Mouse (Mus musculus) limb, embryonic 12.5 days (tissue): ENCODE data around the gene Chfr. TPM values are rescaled to one million over a fixed set of nuclear protein-coding genes. Genes with fewer than 3 reads are reported as not detected.

Experiments used
- ATAC-seq: fragments of 200-750 bp; cut with Nextera tagmentation; 2 replicates; pipeline ENCODE4 v1.8.0; 2017; ENCODE audit warnings: low read depth, moderate TSS enrichment; ENCODE audit not compliant: insufficient number of reproducible peaks, insufficient read depth, low FRiP score, low TSS enrichment
- H3K27ac ChIP-seq: fragments of 300-500 bp; sonication (generic); 2 replicates; pipeline ENCODE4 v1.5.1; 2016; ENCODE audit warnings: mild to moderate bottlenecking, moderate library complexity
- H3K27me3 ChIP-seq: fragments of 300-500 bp; sonication (generic); 2 replicates; pipeline ENCODE4 v1.6.1; 2016; ENCODE audit warnings: mild to moderate bottlenecking, moderate library complexity
- H3K36me3 ChIP-seq: fragments of 300-500 bp; sonication (generic); 2 replicates; pipeline ENCODE4 v1.6.1; 2016; ENCODE audit warnings: mild to moderate bottlenecking, moderate library complexity
- H3K4me1 ChIP-seq: fragments of 300-500 bp; sonication (generic); replicated peaks from 2 replicates; pipeline ENCODE4 v1.6.1; 2016
- H3K4me2 ChIP-seq: fragments of 300-500 bp; sonication (generic); 2 replicates; pipeline ENCODE4 v1.6.1; 2016; ENCODE audit warnings: mild to moderate bottlenecking, moderate library complexity
- H3K4me3 ChIP-seq: fragments of 300-500 bp; sonication (generic); replicated peaks from 2 replicates; pipeline ENCODE4 v1.5.1; 2016; ENCODE audit warnings: mild to moderate bottlenecking
- H3K9ac ChIP-seq: fragments of 300-500 bp; sonication (generic); replicated peaks from 2 replicates; pipeline ENCODE4 v1.6.1; 2016; ENCODE audit warnings: mild to moderate bottlenecking, moderate library complexity
- H3K9me3 ChIP-seq: fragments of 300-500 bp; sonication (generic); 2 replicates; pipeline ENCODE4 v1.6.1; 2016; ENCODE audit warnings: mild to moderate bottlenecking, moderate library complexity
- WGBS: fragments of 180-500 bp; shearing (Covaris S2); methylation state at CpG from one replicate; pipeline ENCODE4 v1.1.7; 2016; 5-methylcytosine and 5-hydroxymethylcytosine counted together
- polyA plus RNA-seq: library from polyadenylated mRNA; unstranded; fragments of >200 nt; fragmentation: Nextera tagmentation; extraction: Ambion mirVana; gene quantifications from 2 replicates; pipeline ENCODE4 v1.2.1, GENCODE M21; 2016

Chfr gene
- polyA plus RNA-seq, 1 experiment from 2014 or later, result 32.4 TPM

- Histone ChIP-seq H3K4me1 (peaks cover 9% of the 10 kb centered on the region), H3K9me3 (no peaks in the 10 kb centered on the region), H3K27me3 (no peaks in the 10 kb centered on the region), H3K36me3 (peaks cover 48% of the 10 kb centered on the region), H3K9ac (no peak overlapping the region), H3K4me3 (no peak overlapping the region), H3K4me2 (no peak overlapping the region), H3K27ac (no peak overlapping the region)
- no peak for ATAC-seq
- 93% methylated on average over 5 of the region's 5 CpGs for WGBS
Observed at GRCm38 (mm10) chr5:110181716-110182115, 46.1 kb downstream of the Chfr start.

GRCm38 (mm10) chr5:110203164-110203895 lies 67.7 kb downstream of the Chfr start:
- H3K4me1 ChIP-seq, result no peaks in the 10 kb centered on the region
- H3K27me3 ChIP-seq, result no peaks in the 10 kb centered on the region
- 88% methylated on average over 10 of the region's 10 CpGs for WGBS
- no peak overlapping the region for H3K27ac ChIP-seq
- H3K4me3 ChIP-seq, result no peak overlapping the region
- H3K4me2 ChIP-seq, result no peak overlapping the region
- no peaks in the 10 kb centered on the region for H3K9me3 ChIP-seq
- ATAC-seq, result no peak
- H3K9ac ChIP-seq, result no peak overlapping the region
- peaks cover 84% of the 10 kb centered on the region for H3K36me3 ChIP-seq

- Histone ChIP-seq H3K4me1 (no peaks in the 10 kb centered on the region), H3K9me3 (no peaks in the 10 kb centered on the region), H3K27me3 (no peaks in the 10 kb centered on the region), H3K9ac (no peak overlapping the region), H3K36me3 (peaks cover 94% of the 10 kb centered on the region), H3K27ac (no peak overlapping the region), H3K4me3 (no peak overlapping the region), H3K4me2 (no peak overlapping the region)
- 85% methylated on average over 6 of the region's 6 CpGs for WGBS
- no peak for ATAC-seq
Observed at GRCm38 (mm10) chr5:110204777-110205176, 69.1 kb downstream of the Chfr start.

GRCm38 (mm10) chr5:110211312-110211711 lies 75.7 kb downstream of the Chfr start:
- peaks cover 97% of the 10 kb centered on the region for H3K36me3 ChIP-seq
- no peaks in the 10 kb centered on the region for H3K4me1 ChIP-seq
- no peaks in the 10 kb centered on the region for H3K27me3 ChIP-seq
- H3K9ac ChIP-seq, result no peak overlapping the region
- no peak overlapping the region for H3K4me2 ChIP-seq
- H3K9me3 ChIP-seq, result no peaks in the 10 kb centered on the region
- ATAC-seq, result no peak
- no peak overlapping the region for H3K4me3 ChIP-seq
- no peak overlapping the region for H3K27ac ChIP-seq
- WGBS, result 86% methylated on average over 2 of the region's 2 CpGs

DNA sequence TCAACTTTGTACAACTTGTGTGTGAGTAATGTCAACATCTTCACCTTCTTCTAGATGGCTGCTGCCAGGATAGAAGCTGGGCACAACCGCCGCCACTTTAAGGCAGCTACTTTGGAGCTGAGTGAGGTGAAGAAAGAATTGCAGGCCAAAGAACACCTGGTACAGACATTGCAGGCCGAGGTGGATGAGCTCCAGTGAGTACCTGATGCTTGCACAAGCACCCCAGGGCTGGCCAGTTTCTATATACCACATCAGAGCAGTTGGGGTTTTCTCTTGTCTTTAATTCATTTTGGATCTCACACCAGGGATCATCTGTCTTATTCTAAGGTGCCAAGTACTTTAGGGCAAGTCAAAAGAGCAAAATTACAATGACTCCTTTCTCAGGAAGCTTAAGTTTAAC lies 81.1 kb downstream of the Chfr start:
- 88% methylated on average over 3 of the region's 3 CpGs for WGBS
- Histone ChIP-seq H3K4me1 (no peaks in the 10 kb centered on the region), H3K9ac (no peak overlapping the region), H3K4me3 (no peak overlapping the region), H3K36me3 (peaks cover 98% of the 10 kb centered on the region), H3K27ac (no peak overlapping the region), H3K4me2 (no peak overlapping the region), H3K27me3 (no peaks in the 10 kb centered on the region), H3K9me3 (no peaks in the 10 kb centered on the region)
- no peak for ATAC-seq

DNA sequence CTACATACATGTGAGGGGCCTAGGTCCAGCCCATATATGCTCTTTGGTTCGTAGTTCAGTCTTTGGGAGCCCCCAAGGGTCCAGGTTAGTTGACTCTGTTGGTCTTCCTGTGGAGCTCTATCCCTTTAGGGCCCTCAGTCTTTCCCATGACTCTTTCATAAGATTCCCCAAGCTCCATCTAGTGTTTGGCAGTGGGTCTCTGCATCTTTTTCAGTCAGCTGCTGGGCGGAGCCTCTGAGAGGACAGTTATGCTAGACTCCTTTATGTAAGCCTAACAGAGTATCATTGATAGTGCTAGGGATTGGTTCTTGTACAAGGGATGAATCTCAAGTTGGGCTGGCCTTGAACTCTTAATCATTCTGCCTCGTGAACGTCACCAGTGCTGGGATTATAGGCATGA lies 84.7 kb downstream of the Chfr start:
- ATAC-seq, result no peak
- no peaks in the 10 kb centered on the region for H3K9me3 ChIP-seq
- no peak overlapping the region for H3K4me3 ChIP-seq
- H3K27me3 ChIP-seq, result no peaks in the 10 kb centered on the region
- H3K36me3 ChIP-seq, result peaks cover 93% of the 10 kb centered on the region
- H3K4me1 ChIP-seq, result no peaks in the 10 kb centered on the region
- no peak overlapping the region for H3K4me2 ChIP-seq
- no peak overlapping the region for H3K9ac ChIP-seq
- 92% methylated on average over 4 of the region's 4 CpGs for WGBS
- no peak overlapping the region for H3K27ac ChIP-seq

Other genes with a start within 250 kb of the Chfr start
- 0.72 and 0.89 TPM in 2 replicates for gene Gm15446, start 212.4 kb upstream of the Chfr start, polyA plus RNA-seq
- 26.0 and 27.8 TPM in 2 replicates for gene Zfp932, start 139.3 kb upstream of the Chfr start, polyA plus RNA-seq
- gene Gm17655, start 63.3 kb upstream of the Chfr start, polyA plus RNA-seq, result 4.3 and 6.0 TPM in 2 replicates
- 1.1 and 1.7 TPM in 2 replicates for gene Gm35315, start 41.4 kb upstream of the Chfr start, polyA plus RNA-seq
- 1.8 and 2.0 TPM in 2 replicates for gene Plcxd1, start 35.9 kb upstream of the Chfr start, polyA plus RNA-seq
- gene Gtpbp6, start 27.6 kb upstream of the Chfr start, polyA plus RNA-seq, result 41.7 and 42.5 TPM in 2 replicates
- gene Zfp605, start 25.8 kb upstream of the Chfr start, polyA plus RNA-seq, result 5.0 and 5.1 TPM in 2 replicates
- gene Golga3, start 40.9 kb downstream of the Chfr start, polyA plus RNA-seq, result 25.1 and 26.6 TPM in 2 replicates
- 41.3 and 43.2 TPM in 2 replicates for gene Ankle2, start 95.2 kb downstream of the Chfr start, polyA plus RNA-seq
- gene Pgam5, start 134.1 kb downstream of the Chfr start, polyA plus RNA-seq, result 87.7 and 88.1 TPM in 2 replicates
- 9.7 and 11.0 TPM in 2 replicates for gene Pxmp2, start 150.3 kb downstream of the Chfr start, polyA plus RNA-seq
- gene Pole, start 150.5 kb downstream of the Chfr start, polyA plus RNA-seq, result 45.2 and 47.7 TPM in 2 replicates
- 0.74 and 1.1 TPM in 2 replicates for gene P2rx2, start 207.4 kb downstream of the Chfr start, polyA plus RNA-seq
- not detected in 2 replicates for gene Lrcol1, start 208.9 kb downstream of the Chfr start, polyA plus RNA-seq